Mouse (Mus musculus): ENCODE measurements at regions not wholly inside any gene's neighbourhood (a gene's known extent, or its start where the extent isn't known, plus 50 kb on each side); places are given as distances from the start of the nearest gene placed in this dataset.
"Not testable (repeated sequence)": the region's sequence is repeated elsewhere in the genome, so short reads cannot be mapped to it uniquely, and the experiment has no call there.

- no peak for DNase-seq
Measured at GRCm38 (mm10) chr9:78769168-78769567, 153.8 kb downstream of the Cd109 start.

GRCm38 (mm10) chr9:78773936-78774335, 158.6 kb downstream of the Cd109 start:
- no peak for DNase-seq

- DNase-seq = peak; percentile 1
Measured at GRCm38 (mm10) chr9:78775462-78775861, 160.1 kb downstream of the Cd109 start.

DNA sequence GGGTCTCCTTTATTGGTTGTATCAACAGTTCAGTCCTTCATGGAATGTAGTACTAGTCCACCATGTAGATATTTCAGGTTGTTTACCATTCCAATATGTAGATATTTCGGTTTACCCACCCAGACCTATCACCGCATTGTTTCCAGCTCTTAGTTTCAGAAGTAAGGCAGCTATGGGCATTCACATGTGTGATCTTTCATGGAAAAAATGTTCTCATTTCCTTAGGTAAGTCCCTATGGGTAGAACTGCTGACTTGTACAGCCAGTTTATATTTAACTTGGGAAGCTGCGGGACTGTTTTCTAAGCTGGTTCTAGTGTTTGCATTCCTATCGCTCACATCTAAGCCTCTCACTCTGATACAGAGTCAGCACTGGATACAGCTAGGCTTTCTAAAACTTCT, 165.2 kb downstream of the Cd109 start:
- DNase-seq = no peak

DNA sequence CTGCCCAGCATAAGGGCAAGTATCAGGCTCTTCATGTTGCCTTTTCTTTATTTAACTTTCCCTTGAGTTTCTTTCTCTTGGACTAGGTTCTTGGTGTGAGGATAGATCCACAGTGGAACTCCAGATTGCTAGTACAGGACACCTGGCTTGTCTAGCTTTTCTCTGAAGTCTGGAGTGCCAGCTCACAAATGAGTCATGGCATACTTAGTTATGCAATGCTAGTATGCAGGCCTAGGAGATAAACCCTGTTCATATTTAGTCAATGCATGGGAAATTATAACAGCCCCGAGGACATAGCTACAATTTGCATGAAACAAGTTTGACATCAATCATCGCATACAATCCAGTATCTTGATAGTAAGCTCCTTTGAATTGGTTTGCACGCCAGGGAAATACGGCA, 167.0 kb downstream of the Cd109 start:
- no peak for DNase-seq

- DNase-seq = no peak
Measured at GRCm38 (mm10) chr9:78782860-78783259, 167.5 kb downstream of the Cd109 start.

- no peak for DNase-seq
Measured at GRCm38 (mm10) chr9:78787866-78788265, 172.5 kb downstream of the Cd109 start.

DNA sequence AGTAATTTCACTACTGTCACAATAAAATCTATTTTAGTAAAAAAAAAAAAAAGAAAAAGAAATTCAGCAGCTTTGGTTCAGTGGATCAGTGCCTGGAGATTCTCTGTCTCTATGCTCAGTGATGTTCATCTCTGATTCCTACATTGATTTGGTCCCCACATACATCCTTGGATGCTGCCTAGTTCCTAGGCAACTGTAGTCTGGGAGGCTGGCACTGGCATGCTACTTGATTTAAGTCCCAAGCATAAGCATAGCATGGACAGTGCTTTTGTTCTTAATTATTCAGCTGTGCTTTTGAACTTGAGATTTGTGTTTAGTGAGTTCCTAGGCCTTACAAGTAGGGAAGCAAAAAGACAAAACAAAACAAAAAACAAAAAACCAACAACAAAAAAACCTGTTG, 174.4 kb downstream of the Cd109 start:
- no peak for DNase-seq

- DNase-seq = no peak
Measured at GRCm38 (mm10) chr9:78790155-78790554, 174.8 kb downstream of the Cd109 start.

DNA sequence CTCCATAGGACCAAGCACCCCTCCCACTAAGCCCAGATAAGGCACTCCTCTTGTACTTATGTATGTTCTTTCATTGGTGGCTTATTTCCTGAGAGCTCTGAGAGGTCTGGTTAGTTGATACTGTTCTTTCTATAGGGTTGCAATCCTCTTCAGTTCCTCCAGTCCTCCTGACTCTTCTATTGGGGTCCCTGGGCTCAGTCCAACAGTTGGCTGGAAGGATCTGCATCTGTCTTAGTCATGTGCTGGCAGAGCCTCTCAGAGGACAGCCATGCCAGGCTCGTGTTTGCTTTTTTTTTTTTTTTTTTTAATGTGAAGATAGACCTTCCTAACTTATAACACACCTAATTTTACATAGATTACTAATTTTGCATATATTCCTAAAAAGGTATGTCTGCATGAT, 180.5 kb downstream of the Cd109 start:
- DNase-seq = no peak

DNA sequence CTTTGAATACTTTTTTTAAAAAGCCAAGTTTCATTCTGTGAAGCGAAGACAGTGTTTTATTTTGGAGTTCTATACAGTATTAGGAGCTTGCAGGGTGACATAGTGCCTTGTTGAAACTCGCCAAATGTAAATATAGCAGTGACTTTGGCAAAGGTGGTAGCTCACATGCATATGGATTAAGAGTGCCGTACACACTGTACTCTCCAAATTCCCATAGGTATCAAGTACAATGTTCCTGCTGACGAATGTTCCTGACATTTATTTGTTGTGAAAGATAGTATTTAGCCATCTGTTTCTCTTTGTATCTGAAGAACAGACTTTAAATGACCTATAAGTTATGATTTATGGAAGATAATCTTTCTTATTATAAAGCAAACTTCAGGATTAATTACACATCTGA, 201.9 kb downstream of the Cd109 start:
- no peak for DNase-seq

GRCm38 (mm10) chr9:78821554-78822212, 206.3 kb downstream of the Cd109 start:
- peak; percentile 2 for DNase-seq

GRCm38 (mm10) chr9:78844969-78845683, 229.8 kb downstream of the Cd109 start:
- no peak for DNase-seq

- no peak for DNase-seq
Measured at GRCm38 (mm10) chr9:78846110-78846509, 230.8 kb downstream of the Cd109 start.

GRCm38 (mm10) chr9:78847890-78848563, 232.7 kb downstream of the Cd109 start:
- no peak for DNase-seq

DNA sequence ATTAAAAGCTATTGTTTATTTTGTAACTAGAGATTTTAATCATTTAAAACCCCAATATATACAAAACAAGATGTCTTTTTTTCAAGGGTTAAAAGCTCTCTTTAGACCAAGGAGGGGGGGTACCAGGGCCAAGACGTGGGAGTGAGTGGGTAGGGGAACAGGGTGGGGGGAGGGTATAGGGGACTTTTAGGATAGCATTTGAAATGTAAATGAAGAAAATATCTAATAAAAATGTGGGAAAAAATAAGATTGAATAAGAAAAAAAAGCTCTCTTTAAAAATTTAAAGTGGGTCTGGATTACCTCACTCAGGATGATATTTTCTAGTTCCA, 233.2 kb downstream of the Cd109 start:
- DNase-seq = not testable (repeated sequence)

DNA sequence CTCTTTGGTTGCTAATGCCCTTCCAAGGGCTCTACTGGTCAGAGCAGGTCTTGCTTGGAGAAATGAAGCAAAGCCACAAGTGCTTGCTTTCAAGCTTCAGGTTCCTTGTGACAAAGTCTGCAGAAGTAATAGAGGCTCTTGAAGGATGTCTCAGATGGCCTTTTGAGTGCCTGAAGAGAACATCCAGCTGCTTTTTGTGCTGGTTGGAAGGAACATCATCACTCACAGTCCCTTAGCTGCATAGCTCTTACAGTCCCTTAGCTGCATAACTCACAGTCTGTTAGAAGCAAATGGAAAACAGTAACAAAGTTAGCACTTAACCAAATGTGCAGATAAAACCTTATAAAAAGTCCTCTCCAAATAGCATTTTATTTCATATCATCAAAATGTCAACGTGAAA, 241.6 kb downstream of the Cd109 start:
- no peak for DNase-seq

DNA sequence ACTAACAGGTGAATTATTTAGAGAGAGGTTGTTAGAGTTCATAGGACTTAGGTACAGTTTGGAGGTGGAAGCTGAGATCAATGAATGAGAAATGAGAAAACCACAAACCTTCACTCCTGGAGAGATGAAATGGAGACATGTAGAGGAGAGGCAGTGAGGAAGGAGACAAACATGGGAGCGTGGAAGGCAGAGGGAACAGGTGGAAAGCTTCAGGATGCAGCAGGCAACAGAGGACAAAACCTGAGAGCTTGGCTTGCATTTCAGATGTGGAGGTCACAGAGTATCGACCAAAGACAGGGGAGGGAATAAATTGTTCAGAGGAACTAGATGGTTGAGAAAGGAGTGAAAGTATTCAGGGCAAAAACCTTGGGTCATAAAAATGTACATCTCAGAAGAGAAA, 244.6 kb downstream of the Cd109 start:
- DNase-seq = no peak

DNA sequence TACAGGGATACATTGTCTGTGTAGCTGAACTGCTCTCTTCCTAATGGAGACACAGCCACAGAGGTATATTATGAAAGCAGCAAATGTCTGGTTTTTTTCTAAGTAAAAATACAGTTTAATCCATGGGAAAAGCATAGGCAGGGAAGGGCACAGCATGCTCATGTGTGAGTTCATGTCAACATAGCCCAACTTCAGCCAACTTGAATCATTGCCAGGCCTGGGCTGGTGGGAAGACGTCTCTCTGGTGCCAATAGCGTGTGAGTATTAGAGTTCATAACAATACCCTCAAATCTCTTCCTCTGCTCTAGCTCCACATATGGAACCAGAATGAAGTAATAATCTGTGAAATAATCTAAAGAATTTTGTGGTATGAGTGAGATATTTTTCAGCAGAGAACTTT, 257.2 kb downstream of the Cd109 start:
- no peak for DNase-seq

GRCm38 (mm10) chr9:78879955-78880642, 264.8 kb downstream of the Cd109 start:
- no peak for DNase-seq

- DNase-seq = no peak
Measured at GRCm38 (mm10) chr9:78880643-78881306, 265.4 kb downstream of the Cd109 start.

DNA sequence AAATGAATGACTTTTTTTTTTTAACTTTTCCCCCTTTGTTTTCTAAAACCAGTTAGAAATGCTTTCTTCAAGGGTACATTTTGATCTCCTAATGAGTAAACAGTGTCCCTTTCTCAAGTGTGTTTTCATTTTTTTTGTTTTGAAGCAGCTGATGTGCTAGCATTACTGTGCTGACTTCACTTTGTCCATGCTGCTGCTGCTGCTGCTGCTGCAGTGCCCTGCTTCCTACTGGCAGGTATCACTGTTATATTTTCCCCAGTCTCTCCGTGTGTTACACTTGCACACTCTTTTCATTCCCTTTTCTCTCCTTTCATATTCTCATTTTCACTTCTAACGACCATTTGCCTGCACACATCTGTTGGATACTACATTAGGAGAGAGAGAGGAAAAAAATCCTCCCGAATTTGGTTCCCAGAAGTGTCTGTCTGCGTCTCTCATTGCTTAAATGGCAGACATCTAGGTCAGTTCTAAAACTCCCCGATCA, 266.0 kb downstream of the Cd109 start:
- no peak for DNase-seq

DNA sequence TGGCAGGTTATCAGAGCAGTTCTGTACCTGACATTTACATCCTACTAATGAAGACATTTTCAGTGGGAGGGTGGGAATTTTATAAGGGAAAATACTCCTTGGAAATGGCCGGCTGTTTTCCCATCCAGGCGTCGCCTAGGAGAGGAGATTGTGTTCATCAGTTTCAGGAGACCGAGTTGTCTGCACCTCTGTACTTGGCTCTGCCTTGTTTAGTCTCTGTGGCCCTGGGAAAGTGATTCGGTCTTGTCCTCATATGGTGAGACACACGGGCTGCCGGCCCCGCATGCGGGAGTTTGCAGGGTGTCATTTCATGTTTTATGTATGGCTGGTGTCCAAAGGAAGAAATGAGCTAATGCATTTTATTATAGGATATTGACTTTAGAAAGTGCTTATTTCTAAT, 287.9 kb downstream of the Cd109 start:
- DNase-seq = no peak
